ENCODE assay signal across 8 mouse cellular contexts in the genomic region with DNA sequence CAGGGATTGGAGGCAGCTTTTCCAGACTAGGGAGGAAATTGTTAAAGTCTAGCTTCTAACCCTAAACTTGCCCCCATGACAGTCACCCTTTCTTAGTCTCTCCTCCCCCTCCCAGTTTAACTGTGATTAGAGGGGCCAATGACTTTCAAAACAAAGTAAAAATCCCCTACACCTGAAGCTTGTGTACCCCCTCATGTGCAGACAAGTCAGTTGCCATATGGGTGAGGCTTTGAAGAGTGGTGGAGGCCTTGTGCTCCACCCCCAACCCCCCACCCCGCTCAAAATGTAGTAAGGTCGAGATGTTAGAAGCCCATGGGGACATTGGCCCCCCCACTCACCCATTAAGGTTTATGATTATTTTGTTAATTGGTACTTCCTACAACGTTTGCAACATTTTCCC. TPM values are rescaled to one million over a fixed set of nuclear protein-coding genes. Genes with fewer than 3 reads are reported as not detected.
DNase-seq lines count a peak whose midpoint lies in the region; ATAC-seq and TF ChIP-seq lines count a peak whose summit lies in the region.

No protein-coding gene starts in this region.

- TF ChIP-seq CTCF in left cerebral cortex, adult 2 months (IDR thresholded peaks at IDR 0.05), result no peak

- H3K4me3 ChIP-seq in left cerebral cortex, adult 2 months, result peak overlapping the region; percentile 81
- peak overlapping the region; percentile 72 for H3K4me3 ChIP-seq in embryonic facial prominence, embryonic 13.5 days
- peak overlapping the region; percentile 92 for H3K4me3 ChIP-seq in intestine, embryonic 14.5 days (ENCODE audit: low read depth, low read length)
- peak overlapping the region; percentile 93 for H3K4me3 ChIP-seq in myocyte

- DNase-seq in left cerebral cortex, adult 2 months (ENCODE audit: extremely low spot score in 1 of 2, low spot score in 2 of 2), result no peak
- DNase-seq in left cerebral cortex, adult 11 months (ENCODE audit: low spot score), result no peak
- DNase-seq in intestine, embryonic 14.5 days (ENCODE audit: low spot score), result no peak
- DNase-seq in natural killer cell, adult 2 months (ENCODE audit: low spot score in 2 of 2), result no peak
- no peak for DNase-seq in layer of hippocampus, adult 9-10 months (ENCODE audit: low spot score)

- peaks cover 44% of the 10 kb centered on the region for H3K4me1 ChIP-seq in embryonic facial prominence, embryonic 13.5 days
- H3K4me1 ChIP-seq in intestine, embryonic 14.5 days (replicated peaks; ENCODE audit: control insufficient read depth, insufficient read depth, low read length), result peaks cover 34% of the 10 kb centered on the region

- H3K4me2 ChIP-seq in embryonic facial prominence, embryonic 13.5 days, result peak overlapping the region; percentile 96
- H3K4me2 ChIP-seq in intestine, embryonic 14.5 days (ENCODE audit: low read length), result peak overlapping the region; percentile 77
- H3K4me2 ChIP-seq in myocyte (ENCODE audit: low read depth), result peak overlapping the region; percentile 84

- H3K9me3 ChIP-seq in embryonic facial prominence, embryonic 13.5 days, result no peaks in the 10 kb centered on the region
- H3K9me3 ChIP-seq in intestine, embryonic 14.5 days (ENCODE audit: control insufficient read depth, low read length), result no peaks in the 10 kb centered on the region

- H3K36me3 ChIP-seq in embryonic facial prominence, embryonic 13.5 days, result peaks cover 31% of the 10 kb centered on the region
- H3K36me3 ChIP-seq in intestine, embryonic 14.5 days (ENCODE audit: control insufficient read depth, insufficient read depth, low read length), result peaks cover 26% of the 10 kb centered on the region
- H3K36me3 ChIP-seq in myocyte (ENCODE audit: control insufficient read depth, insufficient read depth), result peaks cover 22% of the 10 kb centered on the region

- TF ChIP-seq POLR2A in myocyte (IDR thresholded peaks at IDR 0.05; ENCODE audit: insufficient read length, low read depth), result no peak

- H3K27me3 ChIP-seq in embryonic facial prominence, embryonic 13.5 days, result no peaks in the 10 kb centered on the region
- H3K27me3 ChIP-seq in intestine, embryonic 14.5 days (replicated peaks; ENCODE audit: control insufficient read depth, insufficient read depth, low read length), result no peaks in the 10 kb centered on the region
- H3K27me3 ChIP-seq in myocyte (ENCODE audit: control insufficient read depth, insufficient read depth, insufficient read length), result no peaks in the 10 kb centered on the region

- peaks cover 61% of the 10 kb centered on the region for H3K79me2 ChIP-seq in myocyte (ENCODE audit: control insufficient read depth, insufficient read depth)

- H3K27ac ChIP-seq in left cerebral cortex, adult 2 months, result peak overlapping the region; percentile 82; the same call in 1 of the 2 replicates
- H3K27ac ChIP-seq in embryonic facial prominence, embryonic 13.5 days, result peak overlapping the region; percentile 89; the same call in 1 of the 2 replicates
- peak overlapping the region; percentile 89 for H3K27ac ChIP-seq in intestine, embryonic 14.5 days (ENCODE audit: low read depth)

- intact Hi-C loops in left cerebral cortex, adult 2 months (cut with DNase I), result loop anchor here (2.0 to 5.0 kb wide), 3 partner anchors 73 to 187 kb away; a partner anchor contains a TSS

- ATAC-seq in embryonic facial prominence, embryonic 13.5 days (ENCODE audit: insufficient number of reproducible peaks, insufficient read depth, low FRiP score, low TSS enrichment, low read depth), result no peak
- ATAC-seq in intestine, embryonic 14.5 days (replicated peaks; ENCODE audit: low FRiP score, low TSS enrichment, low read depth), result no peak
- ATAC-seq in erythroid progenitor cell, adult 5-6 weeks (replicated peaks; ENCODE audit: low FRiP score, poor library complexity, severe bottlenecking), result no peak

- H3K9ac ChIP-seq in embryonic facial prominence, embryonic 13.5 days, result peak overlapping the region; percentile 87
- peak overlapping the region; percentile 75 for H3K9ac ChIP-seq in intestine, embryonic 14.5 days (ENCODE audit: low read length)

- WGBS in embryonic facial prominence, embryonic 13.5 days, result 8% methylated on average over 3 of the region's 3 CpGs
- 22% methylated on average over 3 of the region's 3 CpGs for WGBS in intestine, embryonic 14.5 days

- H3ac ChIP-seq in myocyte (ENCODE audit: control insufficient read depth, insufficient read length), result no peak overlapping the region

TF ChIP-seq in myocyte, 11 proteins besides CTCF, POLR2A, EP300 and RAD21:
- TF ChIP-seq TCF3 (IDR thresholded peaks at IDR 0.05; ENCODE audit: insufficient read length, low read depth), result no peak
- TF ChIP-seq MYOG (IDR thresholded peaks at IDR 0.05; ENCODE audit: control insufficient read depth in 1 of 3, insufficient read depth in 1 of 3, insufficient read length in 2 of 3, low read depth in 2 of 3), result no peak
- no peak for TF ChIP-seq CEBPB (IDR thresholded peaks at IDR 0.05; ENCODE audit: insufficient read depth, poor library complexity, severe bottlenecking)
- no peak for TF ChIP-seq USF1 (IDR thresholded peaks at IDR 0.05; ENCODE audit: low read depth)
- no peak for TF ChIP-seq MAX (IDR thresholded peaks at IDR 0.05; ENCODE audit: low read depth)
- no peak for TF ChIP-seq E2F4 (IDR thresholded peaks at IDR 0.05; ENCODE audit: insufficient read depth)
- no peak for TF ChIP-seq REST (IDR thresholded peaks at IDR 0.05; ENCODE audit: insufficient read depth, insufficient read length)
- no peak for TF ChIP-seq POLR2AphosphoS2 (IDR thresholded peaks at IDR 0.05; ENCODE audit: insufficient read length, low read depth)

RNA-seq across cellular contexts. Expression of a gene that starts 1.5 kb away (rescaled TPM):
- total RNA-seq in left cerebral cortex, adult 2 months (2021), result 10 to 100 TPM; 37.5 to 37.8 TPM
- polyA plus RNA-seq in embryonic facial prominence, embryonic 13.5 days (2015; fragmentation: Nextera tagmentation; extraction: Ambion mirVana), result 4.0 TPM in 2 replicates
- 6.4 and 6.5 TPM in 2 replicates for polyA plus RNA-seq in intestine, embryonic 14.5 days (2014; fragmentation: Nextera tagmentation; extraction: Ambion mirVana)
- 29.8 TPM for polyA plus RNA-seq in myocyte (2012; fragmentation: generic; extraction: Trizol)
- total RNA-seq in erythroid progenitor cell, adult 5-6 weeks (2015; ENCODE audit: low replicate concordance), result 8.6 and 14.3 TPM in 2 replicates
- total RNA-seq in erythroid progenitor cell, adult 5-6 weeks (2017; ENCODE audit: low replicate concordance), result 3.0 and 6.7 TPM in 2 replicates
